Mouse (Mus musculus): Measurements from ENCODE around the gene Pln. TPM values are rescaled to one million over a fixed set of nuclear protein-coding genes. Genes with fewer than 3 reads are reported as not detected.

The Pln gene
- polyA plus RNA-seq, 1 experiment from 2014 or later, result 0.74 TPM

DNA sequence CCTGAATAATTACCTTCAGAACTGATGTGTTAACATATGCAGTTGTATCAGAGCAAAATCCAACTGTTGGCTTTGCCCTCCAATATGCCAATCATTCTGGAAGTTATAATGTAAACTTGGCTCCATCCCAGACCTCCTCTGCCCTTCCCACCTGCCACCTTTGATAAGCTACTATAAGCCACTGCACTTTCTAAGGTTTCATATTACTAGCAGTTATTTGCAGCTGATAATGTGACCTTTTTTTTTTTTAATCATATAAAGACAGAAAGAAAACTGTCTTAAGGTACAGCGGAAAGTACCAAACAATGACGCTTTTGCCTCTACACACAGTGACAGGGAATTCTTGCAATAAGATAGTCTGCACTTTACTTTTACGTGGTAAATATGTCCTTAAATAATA lies 1.5 kb upstream of the Pln start:
- Histone ChIP-seq H3K27me3 (replicated peaks; ENCODE audit: control insufficient read depth, insufficient read depth, low read length) (no peaks in the 10 kb centered on the region), H3K4me1 (ENCODE audit: control insufficient read depth, insufficient read depth, low read length) (no peaks in the 10 kb centered on the region), H3K4me3 (ENCODE audit: low read depth, low read length) (no peak overlapping the region), H3K9ac (ENCODE audit: low read length) (no peak overlapping the region), H3K4me2 (ENCODE audit: low read length) (no peak overlapping the region), H3K36me3 (ENCODE audit: control insufficient read depth, insufficient read depth, low read length) (no peaks in the 10 kb centered on the region), H3K27ac (ENCODE audit: low read depth, low read length) (no peak overlapping the region), H3K9me3 (replicated peaks; ENCODE audit: control insufficient read depth, low read length) (no peaks in the 10 kb centered on the region)
- ATAC-seq (no peak; the same call in 1 of the 2 replicates), DNase-seq (ENCODE audit: low spot score) (peak; percentile 27)
- WGBS, result 91% methylated on average over 3 of the region's 3 CpGs

DNA sequence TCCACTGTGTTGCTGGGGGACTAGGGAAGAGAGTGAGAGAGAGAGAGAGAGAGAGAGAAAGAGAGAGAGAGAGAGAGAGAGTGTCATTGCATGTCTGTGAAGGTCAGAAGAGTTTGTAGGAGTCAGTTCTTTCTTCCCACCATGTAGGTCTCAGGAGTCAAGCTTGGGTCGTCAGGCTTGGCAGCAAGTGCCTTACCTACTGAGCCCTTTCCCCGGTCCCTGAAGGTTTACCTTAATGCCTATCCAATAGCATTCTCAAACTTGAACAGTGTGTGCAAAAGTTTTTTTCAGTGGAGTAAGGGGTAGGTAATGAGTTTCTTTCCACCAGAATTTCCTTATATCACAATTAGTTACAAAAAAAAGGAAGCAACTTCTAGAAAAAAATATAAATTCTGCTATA lies 1.6 kb downstream of the Pln start:
- no peak overlapping the region for H3K27ac ChIP-seq (ENCODE audit: low read depth, low read length)
- DNase-seq (ENCODE audit: low spot score) (no peak), ATAC-seq (no peak)
- no peaks in the 10 kb centered on the region for H3K4me1 ChIP-seq (ENCODE audit: control insufficient read depth, insufficient read depth, low read length)
- H3K4me3 ChIP-seq (ENCODE audit: low read depth, low read length), result no peak overlapping the region
- H3K9ac ChIP-seq (ENCODE audit: low read length), result no peak overlapping the region
- H3K9me3 ChIP-seq (replicated peaks; ENCODE audit: control insufficient read depth, low read length), result no peaks in the 10 kb centered on the region
- no peaks in the 10 kb centered on the region for H3K27me3 ChIP-seq (replicated peaks; ENCODE audit: control insufficient read depth, insufficient read depth, low read length)
- H3K36me3 ChIP-seq (ENCODE audit: control insufficient read depth, insufficient read depth, low read length), result no peaks in the 10 kb centered on the region
- no peak overlapping the region for H3K4me2 ChIP-seq (ENCODE audit: low read length)
- 59% methylated on average over 2 of the region's 2 CpGs for WGBS

DNA sequence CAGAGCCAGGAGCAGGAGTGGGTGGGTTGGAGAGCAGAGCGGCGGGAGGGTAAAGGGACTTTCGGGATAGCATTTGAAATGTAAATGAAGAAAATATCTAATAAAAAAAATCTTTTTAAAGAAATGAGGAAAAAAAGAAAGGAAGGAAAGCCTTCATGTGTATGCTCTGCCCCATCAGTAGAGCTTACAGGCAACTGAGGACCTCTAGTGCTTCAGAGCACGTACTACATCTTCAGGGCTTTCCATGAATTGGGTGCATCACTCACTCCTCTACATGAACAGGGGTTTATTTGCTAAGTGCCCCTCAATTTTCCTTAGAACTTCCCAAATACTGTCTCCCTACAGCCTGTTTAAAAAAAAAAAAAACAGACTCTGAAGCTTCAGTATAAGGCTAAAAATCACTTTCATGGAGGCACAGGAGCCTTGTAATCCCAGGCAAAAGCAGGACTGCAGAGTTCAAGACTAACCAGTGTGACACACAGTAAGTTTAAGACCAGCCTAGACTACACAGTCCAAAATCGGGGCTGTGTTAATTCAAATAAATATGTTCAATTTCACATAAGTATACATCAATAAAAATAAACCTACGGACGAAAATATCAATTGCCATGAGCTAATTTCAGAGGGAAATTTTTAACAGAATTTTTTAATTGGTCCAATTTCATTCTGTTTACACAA lies 4.0 kb downstream of the Pln start:
- Histone ChIP-seq H3K27ac (ENCODE audit: low read depth, low read length) (no peak overlapping the region), H3K4me1 (ENCODE audit: control insufficient read depth, insufficient read depth, low read length) (no peaks in the 10 kb centered on the region), H3K4me3 (ENCODE audit: low read depth, low read length) (no peak overlapping the region), H3K27me3 (replicated peaks; ENCODE audit: control insufficient read depth, insufficient read depth, low read length) (no peaks in the 10 kb centered on the region), H3K36me3 (ENCODE audit: control insufficient read depth, insufficient read depth, low read length) (no peaks in the 10 kb centered on the region), H3K4me2 (ENCODE audit: low read length) (no peak overlapping the region), H3K9me3 (replicated peaks; ENCODE audit: control insufficient read depth, low read length) (no peaks in the 10 kb centered on the region), H3K9ac (ENCODE audit: low read length) (no peak overlapping the region)
- ATAC-seq, result peak; percentile 79; the same call in 1 of the 2 replicates
- DNase-seq (ENCODE audit: low spot score), result peak; percentile 67
- 76% methylated on average over 7 of the region's 7 CpGs for WGBS

DNA sequence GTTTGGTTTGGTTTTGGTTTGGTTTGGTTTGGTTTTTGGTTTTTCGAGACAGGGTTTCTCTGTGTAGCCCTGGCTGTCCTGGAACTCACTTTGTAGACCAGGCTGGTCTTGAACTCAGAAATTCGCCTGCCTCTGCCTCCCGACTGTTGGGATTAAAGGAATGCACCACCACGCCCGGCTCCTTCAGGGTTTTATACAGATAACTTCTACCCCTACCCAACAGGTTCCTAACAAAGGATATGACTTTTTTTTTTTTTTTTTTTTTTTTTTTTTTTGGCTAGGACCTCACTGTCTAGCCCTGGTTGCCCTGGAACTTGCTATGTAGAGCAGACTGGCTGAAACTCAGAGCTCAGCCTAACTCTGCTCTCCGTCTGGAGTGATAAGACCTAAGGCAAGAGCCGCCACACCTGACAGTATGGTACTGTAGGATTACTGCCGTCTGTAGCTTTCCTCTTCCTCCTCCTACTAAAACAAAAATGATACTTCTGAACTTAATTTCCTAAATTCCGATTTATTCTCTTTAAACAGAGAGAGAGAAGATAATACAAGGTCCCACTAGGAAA lies 4.8 kb downstream of the Pln start:
- no peak for DNase-seq (ENCODE audit: low spot score)
- Histone ChIP-seq H3K9ac (ENCODE audit: low read length) (no peak overlapping the region), H3K27ac (ENCODE audit: low read depth, low read length) (no peak overlapping the region)

DNA sequence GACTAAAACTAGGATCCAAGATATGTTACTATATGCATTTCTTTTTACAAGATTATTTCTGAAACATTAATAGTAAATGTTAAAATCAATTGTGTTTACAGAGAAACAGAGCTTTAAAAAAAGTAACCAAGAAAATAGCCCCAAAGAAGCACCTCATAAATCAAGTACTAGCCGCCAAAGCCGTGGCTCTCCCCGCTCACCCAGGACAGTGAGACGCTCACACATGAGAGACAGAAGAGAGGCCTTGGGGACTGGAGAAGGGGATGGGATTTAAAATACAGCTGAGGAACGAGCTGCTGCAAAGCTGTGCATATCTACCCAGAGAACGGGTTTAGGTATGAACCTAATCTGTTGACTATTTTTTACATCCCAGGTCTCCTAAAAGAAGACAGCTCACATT lies 5.9 kb downstream of the Pln start:
- WGBS, result 89% methylated on average over 6 of the region's 6 CpGs
- Histone ChIP-seq H3K4me3 (ENCODE audit: low read depth, low read length) (no peak overlapping the region), H3K27me3 (replicated peaks; ENCODE audit: control insufficient read depth, insufficient read depth, low read length) (no peaks in the 10 kb centered on the region), H3K36me3 (ENCODE audit: control insufficient read depth, insufficient read depth, low read length) (no peaks in the 10 kb centered on the region; the same call in 1 of the 2 replicates), H3K27ac (ENCODE audit: low read depth, low read length) (no peak overlapping the region), H3K4me2 (ENCODE audit: low read length) (no peak overlapping the region), H3K4me1 (ENCODE audit: control insufficient read depth, insufficient read depth, low read length) (no peaks in the 10 kb centered on the region), H3K9ac (ENCODE audit: low read length) (no peak overlapping the region), H3K9me3 (replicated peaks; ENCODE audit: control insufficient read depth, low read length) (no peaks in the 10 kb centered on the region)
- DNase-seq (ENCODE audit: low spot score) (no peak), ATAC-seq (no peak)

More for the DNA sequence above, 4.8 kb downstream of the Pln start:
- H3K4me2 ChIP-seq (ENCODE audit: low read length), result no peak overlapping the region
- no peak overlapping the region for H3K4me3 ChIP-seq (ENCODE audit: low read depth, low read length)
- 89% methylated on average over 9 of the region's 9 CpGs for WGBS
- H3K27me3 ChIP-seq (replicated peaks; ENCODE audit: control insufficient read depth, insufficient read depth, low read length), result no peaks in the 10 kb centered on the region
- H3K36me3 ChIP-seq (ENCODE audit: control insufficient read depth, insufficient read depth, low read length), result no peaks in the 10 kb centered on the region
- no peaks in the 10 kb centered on the region for H3K4me1 ChIP-seq (ENCODE audit: control insufficient read depth, insufficient read depth, low read length)
- H3K9me3 ChIP-seq (replicated peaks; ENCODE audit: control insufficient read depth, low read length), result no peaks in the 10 kb centered on the region
- no peak for ATAC-seq

DNA sequence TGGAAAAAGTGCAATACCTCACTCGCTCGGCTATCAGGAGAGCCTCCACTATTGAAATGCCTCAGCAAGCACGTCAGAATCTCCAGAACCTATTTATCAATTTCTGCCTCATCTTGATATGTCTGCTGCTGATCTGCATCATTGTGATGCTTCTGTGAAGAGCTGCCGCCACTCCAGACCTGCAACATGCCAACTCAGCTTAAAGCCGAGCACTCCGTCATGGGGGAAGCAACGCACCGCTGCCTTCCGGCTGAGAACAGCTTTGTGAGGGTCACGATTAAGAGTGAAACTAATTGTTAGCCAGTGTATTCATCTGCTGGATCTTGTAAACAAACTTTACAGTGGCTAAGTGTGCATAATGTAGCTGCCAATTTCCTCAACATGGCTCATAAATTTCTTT lies 6.4 kb downstream of the Pln start:
- H3K9ac ChIP-seq (ENCODE audit: low read length), result no peak overlapping the region
- no peak for ATAC-seq
- no peak overlapping the region for H3K27ac ChIP-seq (ENCODE audit: low read depth, low read length)
- no peak overlapping the region for H3K4me3 ChIP-seq (ENCODE audit: low read depth, low read length)
- no peaks in the 10 kb centered on the region for H3K4me1 ChIP-seq (ENCODE audit: control insufficient read depth, insufficient read depth, low read length)
- H3K4me2 ChIP-seq (ENCODE audit: low read length), result no peak overlapping the region
- 53% methylated on average over 10 of the region's 10 CpGs for WGBS
- H3K27me3 ChIP-seq (replicated peaks; ENCODE audit: control insufficient read depth, insufficient read depth, low read length), result no peaks in the 10 kb centered on the region
- no peaks in the 10 kb centered on the region for H3K9me3 ChIP-seq (replicated peaks; ENCODE audit: control insufficient read depth, low read length)
- DNase-seq (ENCODE audit: low spot score), result no peak
- H3K36me3 ChIP-seq (ENCODE audit: control insufficient read depth, insufficient read depth, low read length), result peaks cover 4% of the 10 kb centered on the region

DNA sequence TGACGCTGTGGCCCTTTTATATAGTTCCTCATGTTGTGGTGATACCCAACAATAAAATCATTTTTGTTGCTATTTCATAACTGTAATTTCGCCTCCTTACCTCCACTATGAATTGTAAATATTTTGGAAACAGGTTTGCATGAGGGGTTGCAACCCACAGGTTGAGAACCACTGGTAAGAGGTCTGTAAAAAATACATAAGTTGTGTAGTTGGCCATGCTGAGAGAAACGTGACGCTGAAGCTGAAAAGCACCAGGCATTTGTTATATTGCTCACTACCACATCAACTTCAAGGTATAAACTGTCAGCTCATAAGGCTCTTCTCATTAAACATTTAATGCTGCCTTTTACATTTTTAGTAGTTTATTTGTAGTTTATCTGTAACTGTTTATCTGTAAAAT lies 8.0 kb downstream of the Pln start:
- H3K4me1 ChIP-seq (ENCODE audit: control insufficient read depth, insufficient read depth, low read length), result no peaks in the 10 kb centered on the region
- no peaks in the 10 kb centered on the region for H3K9me3 ChIP-seq (replicated peaks; ENCODE audit: control insufficient read depth, low read length)
- ATAC-seq (no peak), DNase-seq (ENCODE audit: low spot score) (no peak)
- no peak overlapping the region for H3K4me2 ChIP-seq (ENCODE audit: low read length)
- WGBS, result 91% methylated on average over 4 of the region's 4 CpGs
- no peak overlapping the region for H3K27ac ChIP-seq (ENCODE audit: low read depth, low read length)
- no peak overlapping the region for H3K4me3 ChIP-seq (ENCODE audit: low read depth, low read length)
- no peaks in the 10 kb centered on the region for H3K27me3 ChIP-seq (replicated peaks; ENCODE audit: control insufficient read depth, insufficient read depth, low read length)
- H3K9ac ChIP-seq (ENCODE audit: low read length), result no peak overlapping the region
- H3K36me3 ChIP-seq (ENCODE audit: control insufficient read depth, insufficient read depth, low read length), result peaks cover 5% of the 10 kb centered on the region

DNA sequence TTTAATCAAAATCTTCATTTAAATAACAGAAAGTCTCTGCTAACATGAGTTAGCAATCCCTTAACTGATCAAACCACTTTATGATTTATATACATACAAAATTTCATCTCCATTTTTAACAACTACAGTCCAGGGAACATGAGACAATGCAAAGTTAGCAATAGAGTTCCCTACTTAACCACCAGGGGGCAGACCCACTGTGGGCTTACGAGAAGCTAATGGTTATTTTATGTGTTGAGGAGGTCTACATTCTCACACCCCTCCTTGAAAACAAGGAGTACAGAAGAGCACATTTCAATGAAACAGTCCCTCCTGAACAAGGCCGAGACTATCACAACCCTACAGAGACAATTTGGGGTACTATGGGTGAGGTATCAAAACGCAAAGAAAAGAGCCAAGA lies 9.0 kb downstream of the Pln start:
- Histone ChIP-seq H3K36me3 (ENCODE audit: control insufficient read depth, insufficient read depth, low read length) (peaks cover 5% of the 10 kb centered on the region), H3K4me1 (ENCODE audit: control insufficient read depth, insufficient read depth, low read length) (no peaks in the 10 kb centered on the region), H3K4me2 (ENCODE audit: low read length) (no peak overlapping the region), H3K9me3 (replicated peaks; ENCODE audit: control insufficient read depth, low read length) (no peaks in the 10 kb centered on the region), H3K27ac (ENCODE audit: low read depth, low read length) (no peak overlapping the region), H3K27me3 (replicated peaks; ENCODE audit: control insufficient read depth, insufficient read depth, low read length) (no peaks in the 10 kb centered on the region), H3K9ac (ENCODE audit: low read length) (no peak overlapping the region), H3K4me3 (ENCODE audit: low read depth, low read length) (no peak overlapping the region)
- WGBS, result 41% methylated on average over 3 of the region's 3 CpGs
- ATAC-seq (peak; percentile 41; the same call in 1 of the 2 replicates), DNase-seq (ENCODE audit: low spot score) (peak; percentile 64)

DNA sequence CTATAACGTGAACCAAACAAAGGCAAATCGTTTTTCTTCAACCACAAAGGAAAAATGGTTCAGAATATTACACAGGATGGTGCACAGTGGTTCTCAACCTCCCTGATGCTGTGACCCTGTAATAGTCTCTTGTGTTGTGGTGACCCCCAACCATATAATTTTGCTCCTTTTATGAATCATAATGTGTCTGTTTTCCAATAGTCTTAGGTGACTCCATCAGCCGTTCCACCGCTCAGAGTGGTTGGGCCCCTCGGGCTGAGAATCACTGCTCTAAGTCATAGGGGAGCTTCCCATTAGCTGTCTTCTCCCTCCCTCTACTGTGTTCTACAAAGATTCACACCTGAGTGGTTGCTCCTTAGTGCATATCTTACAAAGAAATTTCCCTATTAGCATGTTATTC lies 9.4 kb downstream of the Pln start:
- H3K9me3 ChIP-seq (replicated peaks; ENCODE audit: control insufficient read depth, low read length), result no peaks in the 10 kb centered on the region
- peaks cover 5% of the 10 kb centered on the region for H3K36me3 ChIP-seq (ENCODE audit: control insufficient read depth, insufficient read depth, low read length)
- H3K4me1 ChIP-seq (ENCODE audit: control insufficient read depth, insufficient read depth, low read length), result no peaks in the 10 kb centered on the region
- 93% methylated on average over 5 of the region's 5 CpGs for WGBS
- no peaks in the 10 kb centered on the region for H3K27me3 ChIP-seq (replicated peaks; ENCODE audit: control insufficient read depth, insufficient read depth, low read length)
- ATAC-seq, result no peak
- H3K27ac ChIP-seq (ENCODE audit: low read depth, low read length), result no peak overlapping the region
- H3K4me2 ChIP-seq (ENCODE audit: low read length), result no peak overlapping the region
- no peak overlapping the region for H3K9ac ChIP-seq (ENCODE audit: low read length)
- no peak overlapping the region for H3K4me3 ChIP-seq (ENCODE audit: low read depth, low read length)
- no peak for DNase-seq (ENCODE audit: low spot score)
